Mouse (Mus musculus) kidney, adult 18-20 months (tissue): ENCODE data around the gene Pop5.

ENCODE experiments used
- DNase-seq: peaks from one replicate; pipeline ENCODE4 v3.0.0; 2021

Gene Pop5

GRCm38 (mm10) chr5:115266787-115267468, 31.3 kb downstream of the Pop5 start:
- DNase-seq: no peak

GRCm38 (mm10) chr5:115267469-115268045, 31.9 kb downstream of the Pop5 start:
- no peak for DNase-seq

GRCm38 (mm10) chr5:115268266-115268665, 32.6 kb downstream of the Pop5 start:
- DNase-seq: no peak

- no peak for DNase-seq
Measured at GRCm38 (mm10) chr5:115269969-115270368, 34.3 kb downstream of the Pop5 start.

- peak; percentile 50 for DNase-seq
Measured at GRCm38 (mm10) chr5:115271931-115272811, 36.5 kb downstream of the Pop5 start.

GRCm38 (mm10) chr5:115272812-115273548, 37.3 kb downstream of the Pop5 start, which contains the start of gene Rnf10:
Gene Rnf10 (minus strand): TSS chr5:115272898.
- DNase-seq: peak; percentile 100

- no peak for DNase-seq
Measured at GRCm38 (mm10) chr5:115273549-115274135, 38.0 kb downstream of the Pop5 start.

- no peak for DNase-seq
Measured at GRCm38 (mm10) chr5:115274353-115274752, 38.7 kb downstream of the Pop5 start.

GRCm38 (mm10) chr5:115274771-115275170, 39.1 kb downstream of the Pop5 start:
- DNase-seq: no peak

- DNase-seq: no peak
Measured at GRCm38 (mm10) chr5:115275998-115276397, 40.4 kb downstream of the Pop5 start.

- no peak for DNase-seq
Measured at GRCm38 (mm10) chr5:115278053-115278452, 42.4 kb downstream of the Pop5 start.

GRCm38 (mm10) chr5:115278785-115279184, 43.1 kb downstream of the Pop5 start:
- no peak for DNase-seq

GRCm38 (mm10) chr5:115279226-115280049, 43.8 kb downstream of the Pop5 start, which contains the start of gene Coq5:
Gene Coq5 (plus strand): TSS chr5:115279666.
- DNase-seq: peak; percentile 92

- DNase-seq: no peak
Measured at GRCm38 (mm10) chr5:115280050-115280687, 44.5 kb downstream of the Pop5 start.

GRCm38 (mm10) chr5:115284735-115285134, 49.1 kb downstream of the Pop5 start:
- DNase-seq: no peak

- DNase-seq: no peak
Measured at GRCm38 (mm10) chr5:115294173-115294572, 58.5 kb downstream of the Pop5 start.
